Mouse (Mus musculus): Measurements from ENCODE around the gene Mpst. TPM values are rescaled to one million over a fixed set of nuclear protein-coding genes. Genes with fewer than 3 reads are reported as not detected.

Mpst gene
- polyA plus RNA-seq, 1 experiment from 2014 or later = 3.5 TPM

- DNase-seq (ENCODE audit: low spot score) = no peak
- Histone ChIP-seq H3K9ac (ENCODE audit: low read depth, low read length) (no peak overlapping the region), H3K9me3 (ENCODE audit: control insufficient read depth, low read length) (no peaks in the 10 kb centered on the region), H3K4me3 (ENCODE audit: low read depth, low read length) (no peak overlapping the region), H3K27me3 (replicated peaks; ENCODE audit: control insufficient read depth, insufficient read depth, low read length) (no peaks in the 10 kb centered on the region; the same call in 1 of the 2 replicates), H3K4me2 (ENCODE audit: low read depth, low read length) (no peak overlapping the region), H3K27ac (replicated peaks; ENCODE audit: low read depth, low read length) (no peak overlapping the region), H3K4me1 (ENCODE audit: control insufficient read depth, insufficient read depth, low read length) (peaks cover 8% of the 10 kb centered on the region; the same call in 1 of the 2 replicates), H3K36me3 (ENCODE audit: control insufficient read depth, insufficient read depth, low read length) (no peaks in the 10 kb centered on the region)
- WGBS = 62% methylated on average over 4 of the region's 4 CpGs
- ATAC-seq (ENCODE audit: low read depth) = no peak
Observed at GRCm38 (mm10) chr15:78425230-78425629, 19.0 kb downstream of the Mpst start.

DNA sequence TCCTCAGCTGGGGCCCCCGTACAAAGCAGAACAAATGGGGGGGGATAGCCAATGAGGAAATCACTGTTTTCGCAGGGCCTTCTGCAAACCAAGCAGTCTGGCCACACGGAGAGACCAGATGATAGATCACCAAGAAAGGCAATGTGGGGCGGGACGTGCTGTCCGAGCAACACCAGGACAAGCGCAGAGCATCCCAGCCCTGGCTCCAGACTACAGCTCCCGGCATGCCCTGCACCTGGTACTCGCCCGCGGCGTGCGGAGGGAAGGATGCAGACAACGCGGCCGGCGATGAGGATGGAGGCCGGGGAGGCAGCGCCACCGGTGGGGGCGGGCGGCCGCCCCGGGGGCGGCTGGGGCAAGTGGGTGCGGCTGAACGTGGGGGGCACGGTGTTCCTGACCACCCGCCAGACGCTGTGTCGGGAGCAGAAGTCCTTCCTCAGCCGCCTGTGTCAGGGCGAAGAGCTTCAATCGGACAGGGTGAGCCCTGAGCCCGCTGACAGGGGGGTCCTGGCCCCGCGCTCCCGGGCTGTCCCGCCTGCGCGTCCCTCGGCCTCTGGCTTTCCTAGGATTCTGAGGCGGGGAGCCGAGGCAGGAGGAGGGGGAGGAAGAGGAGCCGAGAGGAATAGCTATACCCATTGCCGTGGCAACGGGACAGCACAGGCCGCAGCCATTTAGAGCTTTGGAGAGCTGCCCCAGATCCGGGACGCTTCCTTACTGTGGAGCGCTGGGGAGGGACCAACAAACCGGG, 22.3 kb downstream of the Mpst start, which contains the start of gene Kctd17:
Kctd17 (plus strand) TSS at position 174 of the 748 bp plus-strand sequence.
- Histone ChIP-seq H3K9me3 (ENCODE audit: control insufficient read depth, low read length) (no peaks in the 10 kb centered on the region), H3K27me3 (replicated peaks; ENCODE audit: control insufficient read depth, insufficient read depth, low read length) (no peaks in the 10 kb centered on the region; the same call in 1 of the 2 replicates), H3K36me3 (ENCODE audit: control insufficient read depth, insufficient read depth, low read length) (peaks cover 20% of the 10 kb centered on the region), H3K9ac (ENCODE audit: low read depth, low read length) (peak within 1 kb of the TSS; percentile 77), H3K4me2 (ENCODE audit: low read depth, low read length) (peak within 1 kb of the TSS; percentile 76), H3K4me1 (ENCODE audit: control insufficient read depth, insufficient read depth, low read length) (peaks cover 8% of the 10 kb centered on the region; the same call in 1 of the 2 replicates), H3K27ac (replicated peaks; ENCODE audit: low read depth, low read length) (peak within 1 kb of the TSS; percentile 73), H3K4me3 (ENCODE audit: low read depth, low read length) (peak within 1 kb of the TSS; percentile 78)
- 1% methylated on average over 34 of the region's 52 CpGs for WGBS
- DNase-seq (ENCODE audit: low spot score) (peak; percentile 84), ATAC-seq (ENCODE audit: low read depth) (peak; percentile 89)

DNA sequence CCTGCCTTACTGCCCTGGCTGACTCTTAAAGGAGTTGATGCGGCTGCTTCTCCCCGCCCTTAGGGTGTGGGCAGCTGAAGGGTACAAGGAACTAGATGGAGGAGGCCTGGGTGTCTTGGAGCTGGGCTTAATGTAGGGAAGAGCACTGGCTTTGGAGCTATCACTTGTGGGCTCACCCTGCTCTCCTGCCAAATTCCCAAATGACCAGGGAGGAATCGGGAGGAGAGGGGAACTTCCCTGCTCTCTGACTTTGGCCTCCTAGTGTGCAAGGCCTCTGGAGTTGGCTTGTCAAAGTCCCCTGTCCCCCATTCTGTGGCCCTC, 22.9 kb downstream of the Mpst start:
- no peak for DNase-seq (ENCODE audit: low spot score)
- 0% methylated on average over 3 of the region's 3 CpGs for WGBS
- Histone ChIP-seq H3K36me3 (ENCODE audit: control insufficient read depth, insufficient read depth, low read length) (peaks cover 26% of the 10 kb centered on the region), H3K27ac (replicated peaks; ENCODE audit: low read depth, low read length) (peak overlapping the region; percentile 73), H3K4me1 (ENCODE audit: control insufficient read depth, insufficient read depth, low read length) (peaks cover 8% of the 10 kb centered on the region; the same call in 1 of the 2 replicates), H3K9me3 (ENCODE audit: control insufficient read depth, low read length) (no peaks in the 10 kb centered on the region), H3K4me3 (ENCODE audit: low read depth, low read length) (peak overlapping the region; percentile 78), H3K27me3 (replicated peaks; ENCODE audit: control insufficient read depth, insufficient read depth, low read length) (no peaks in the 10 kb centered on the region), H3K4me2 (ENCODE audit: low read depth, low read length) (peak overlapping the region; percentile 76), H3K9ac (ENCODE audit: low read depth, low read length) (peak overlapping the region; percentile 77)
- ATAC-seq (ENCODE audit: low read depth) = no peak

GRCm38 (mm10) chr15:78429871-78430622, 23.8 kb downstream of the Mpst start:
- H3K4me1 ChIP-seq (ENCODE audit: control insufficient read depth, insufficient read depth, low read length) = peaks cover 8% of the 10 kb centered on the region; the same call in 1 of the 2 replicates
- peak overlapping the region; percentile 77 for H3K9ac ChIP-seq (ENCODE audit: low read depth, low read length)
- H3K36me3 ChIP-seq (ENCODE audit: control insufficient read depth, insufficient read depth, low read length) = peaks cover 28% of the 10 kb centered on the region
- no peak overlapping the region; the same call in 1 of the 2 replicates for H3K27ac ChIP-seq (replicated peaks; ENCODE audit: low read depth, low read length)
- no peaks in the 10 kb centered on the region for H3K27me3 ChIP-seq (replicated peaks; ENCODE audit: control insufficient read depth, insufficient read depth, low read length)
- peak overlapping the region; percentile 76 for H3K4me2 ChIP-seq (ENCODE audit: low read depth, low read length)
- DNase-seq (ENCODE audit: low spot score) (no peak), ATAC-seq (ENCODE audit: low read depth) (no peak)
- peak overlapping the region; percentile 78 for H3K4me3 ChIP-seq (ENCODE audit: low read depth, low read length)
- H3K9me3 ChIP-seq (ENCODE audit: control insufficient read depth, low read length) = no peaks in the 10 kb centered on the region
- WGBS = 67% methylated on average over 13 of the region's 13 CpGs

DNA sequence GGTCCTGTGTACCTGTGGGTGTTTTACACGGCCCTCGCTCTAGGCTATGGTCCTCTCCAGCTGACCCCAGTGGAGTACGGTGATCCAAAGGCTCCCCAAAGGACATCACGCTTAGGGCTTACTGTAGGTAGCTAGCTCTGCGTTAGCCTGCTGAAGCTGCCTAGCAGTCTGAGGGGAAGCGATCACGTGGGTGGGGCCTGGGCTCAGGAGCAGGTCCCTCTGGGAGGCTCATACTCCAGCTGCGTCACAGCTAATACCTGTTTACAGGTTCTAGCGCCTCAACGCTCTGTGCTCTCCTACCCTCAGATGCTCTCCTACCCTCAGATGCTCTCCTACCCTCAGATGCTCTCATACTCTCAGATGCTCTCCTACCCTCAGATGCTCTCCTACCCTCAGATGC, 24.7 kb downstream of the Mpst start:
- Histone ChIP-seq H3K27ac (replicated peaks; ENCODE audit: low read depth, low read length) (no peak overlapping the region; the same call in 1 of the 2 replicates), H3K27me3 (replicated peaks; ENCODE audit: control insufficient read depth, insufficient read depth, low read length) (no peaks in the 10 kb centered on the region), H3K4me3 (ENCODE audit: low read depth, low read length) (no peak overlapping the region), H3K4me2 (ENCODE audit: low read depth, low read length) (no peak overlapping the region), H3K9ac (ENCODE audit: low read depth, low read length) (no peak overlapping the region), H3K36me3 (ENCODE audit: control insufficient read depth, insufficient read depth, low read length) (peaks cover 33% of the 10 kb centered on the region), H3K9me3 (ENCODE audit: control insufficient read depth, low read length) (no peaks in the 10 kb centered on the region), H3K4me1 (ENCODE audit: control insufficient read depth, insufficient read depth, low read length) (peaks cover 8% of the 10 kb centered on the region; the same call in 1 of the 2 replicates)
- ATAC-seq (ENCODE audit: low read depth) (peak; percentile 9; the same call in 1 of the 2 replicates), DNase-seq (ENCODE audit: low spot score) (peak; percentile 61)
- WGBS = 86% methylated on average over 8 of the region's 10 CpGs

DNA sequence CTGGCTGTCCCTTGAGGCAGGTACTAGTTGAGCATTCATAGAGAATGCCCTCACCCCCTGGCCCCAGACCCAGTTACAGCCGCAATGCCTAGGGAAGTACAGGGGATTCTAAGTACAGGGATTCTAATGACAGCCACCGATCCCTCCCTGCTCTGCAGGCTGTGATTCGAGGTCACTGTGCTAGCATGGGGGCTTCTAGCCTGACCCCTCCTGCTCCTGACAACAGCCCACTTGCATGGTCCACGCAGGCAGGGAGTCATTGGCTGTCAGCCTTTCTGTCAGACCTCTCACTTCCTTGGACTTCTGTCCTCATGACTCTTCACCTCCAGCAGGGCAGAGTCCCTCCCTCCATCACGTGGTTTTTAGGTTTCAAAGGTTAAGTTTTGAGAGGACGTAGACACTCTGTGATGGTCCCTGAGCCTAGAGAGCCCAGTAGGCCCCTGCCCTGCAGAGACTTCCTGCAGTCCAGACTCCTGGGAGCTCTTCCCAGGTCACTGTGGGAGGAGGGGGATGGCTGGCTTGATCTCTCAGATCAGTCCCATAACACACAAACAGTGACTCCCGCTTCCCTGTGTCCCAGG, 25.4 kb downstream of the Mpst start:
- Histone ChIP-seq H3K4me1 (ENCODE audit: control insufficient read depth, insufficient read depth, low read length) (peaks cover 13% of the 10 kb centered on the region; the same call in 1 of the 2 replicates), H3K27me3 (replicated peaks; ENCODE audit: control insufficient read depth, insufficient read depth, low read length) (no peaks in the 10 kb centered on the region), H3K36me3 (ENCODE audit: control insufficient read depth, insufficient read depth, low read length) (peaks cover 38% of the 10 kb centered on the region), H3K9ac (ENCODE audit: low read depth, low read length) (no peak overlapping the region), H3K4me3 (ENCODE audit: low read depth, low read length) (no peak overlapping the region), H3K9me3 (ENCODE audit: control insufficient read depth, low read length) (no peaks in the 10 kb centered on the region), H3K27ac (replicated peaks; ENCODE audit: low read depth, low read length) (no peak overlapping the region), H3K4me2 (ENCODE audit: low read depth, low read length) (no peak overlapping the region)
- no peak for DNase-seq (ENCODE audit: low spot score)
- no peak for ATAC-seq (ENCODE audit: low read depth)
- WGBS = 75% methylated on average over 7 of the region's 7 CpGs

GRCm38 (mm10) chr15:78434896-78435520, 28.8 kb downstream of the Mpst start:
- Histone ChIP-seq H3K9me3 (ENCODE audit: control insufficient read depth, low read length) (no peaks in the 10 kb centered on the region), H3K4me1 (ENCODE audit: control insufficient read depth, insufficient read depth, low read length) (peaks cover 17% of the 10 kb centered on the region), H3K4me3 (ENCODE audit: low read depth, low read length) (no peak overlapping the region), H3K36me3 (ENCODE audit: control insufficient read depth, insufficient read depth, low read length) (peaks cover 38% of the 10 kb centered on the region), H3K27ac (replicated peaks; ENCODE audit: low read depth, low read length) (no peak overlapping the region), H3K4me2 (ENCODE audit: low read depth, low read length) (no peak overlapping the region), H3K27me3 (replicated peaks; ENCODE audit: control insufficient read depth, insufficient read depth, low read length) (no peaks in the 10 kb centered on the region), H3K9ac (ENCODE audit: low read depth, low read length) (no peak overlapping the region)
- DNase-seq (ENCODE audit: low spot score) = peak; percentile 45
- 21% methylated on average over 5 of the region's 6 CpGs for WGBS
- ATAC-seq (ENCODE audit: low read depth) = no peak

DNA sequence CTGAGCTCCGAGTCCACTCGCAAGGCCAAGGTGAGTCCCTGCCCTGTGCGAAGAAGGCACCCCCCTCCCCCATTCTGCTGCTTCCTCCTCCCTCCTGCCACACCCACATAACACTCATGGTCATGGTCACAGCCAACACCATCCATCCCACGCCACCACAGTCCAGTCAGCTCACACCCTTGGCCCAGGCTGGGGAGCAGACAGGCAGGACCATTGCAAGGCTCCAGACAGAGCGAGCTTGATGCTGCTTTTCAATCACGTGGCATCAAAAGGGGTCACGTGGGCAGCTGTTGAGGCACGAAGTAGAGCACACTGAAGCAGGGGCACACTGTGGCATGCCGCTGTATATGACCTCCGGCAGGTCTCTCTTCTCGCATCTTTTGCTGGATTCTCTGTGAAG, 29.5 kb downstream of the Mpst start:
- H3K9me3 ChIP-seq (ENCODE audit: control insufficient read depth, low read length) = no peaks in the 10 kb centered on the region
- whole genome bisulfite sequencing = 78% methylated on average over 11 of the region's 11 CpGs
- H3K9ac ChIP-seq (ENCODE audit: low read depth, low read length) = no peak overlapping the region
- H3K36me3 ChIP-seq (ENCODE audit: control insufficient read depth, insufficient read depth, low read length) = peaks cover 38% of the 10 kb centered on the region
- no peak overlapping the region for H3K4me2 ChIP-seq (ENCODE audit: low read depth, low read length)
- no peak overlapping the region for H3K27ac ChIP-seq (replicated peaks; ENCODE audit: low read depth, low read length)
- ATAC-seq (ENCODE audit: low read depth) (no peak), DNase-seq (ENCODE audit: low spot score) (no peak)
- no peak overlapping the region for H3K4me3 ChIP-seq (ENCODE audit: low read depth, low read length)
- peaks cover 17% of the 10 kb centered on the region for H3K4me1 ChIP-seq (ENCODE audit: control insufficient read depth, insufficient read depth, low read length)
- no peaks in the 10 kb centered on the region for H3K27me3 ChIP-seq (replicated peaks; ENCODE audit: control insufficient read depth, insufficient read depth, low read length)
